Mouse (Mus musculus) regulatory T cell (primary cell): ENCODE data around the gene Nbeal2.

Source experiments
- in situ Hi-C: fragments of 300-600 bp; cut with MboI, MseI; formaldehyde crosslinking; loops from one replicate; pipeline ENCODE4 v1.15.1; 2025; ENCODE audit warnings: high pct_unique_total_duplicates

The Nbeal2 gene

DNA sequence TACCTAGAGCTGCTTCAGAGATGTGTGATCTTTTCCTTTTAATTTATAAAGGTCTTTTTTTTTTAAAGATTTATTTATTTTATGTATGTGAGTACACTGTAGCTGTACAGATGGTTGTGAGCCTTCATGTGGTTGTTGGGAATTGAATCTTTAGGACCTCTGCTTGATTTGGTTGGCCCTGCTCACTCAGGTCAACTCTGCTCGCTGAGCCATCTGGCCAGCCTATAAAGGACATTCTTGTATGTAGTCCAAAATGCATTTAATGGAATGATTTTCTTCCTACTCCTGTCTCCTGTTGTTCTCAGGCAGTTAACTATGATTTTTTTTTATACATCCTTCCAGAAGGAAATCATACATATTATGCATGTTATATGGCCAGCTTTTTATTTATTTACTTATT lies 70.4 kb downstream of the Nbeal2 start:
- in situ Hi-C loops = no loop called here

GRCm38 (mm10) chr9:110582161-110582560 lies 71.8 kb downstream of the Nbeal2 start:
- in situ Hi-C loops = no loop called here
